Mouse (Mus musculus) liver, embryonic 14.5 days (tissue): ENCODE data around the gene Kif5c.

Source experiments
- CTCF ChIP-seq: IDR thresholded peaks from 2 replicates; pipeline ENCODE4 v1.5.1; 2016; ENCODE audit warnings: antibody characterized with exemption, low read depth, control low read depth
- EP300 ChIP-seq: IDR thresholded peaks from 2 replicates; pipeline ENCODE4 v1.6.1; 2016; ENCODE audit warnings: antibody characterized with exemption, low read depth

DNA sequence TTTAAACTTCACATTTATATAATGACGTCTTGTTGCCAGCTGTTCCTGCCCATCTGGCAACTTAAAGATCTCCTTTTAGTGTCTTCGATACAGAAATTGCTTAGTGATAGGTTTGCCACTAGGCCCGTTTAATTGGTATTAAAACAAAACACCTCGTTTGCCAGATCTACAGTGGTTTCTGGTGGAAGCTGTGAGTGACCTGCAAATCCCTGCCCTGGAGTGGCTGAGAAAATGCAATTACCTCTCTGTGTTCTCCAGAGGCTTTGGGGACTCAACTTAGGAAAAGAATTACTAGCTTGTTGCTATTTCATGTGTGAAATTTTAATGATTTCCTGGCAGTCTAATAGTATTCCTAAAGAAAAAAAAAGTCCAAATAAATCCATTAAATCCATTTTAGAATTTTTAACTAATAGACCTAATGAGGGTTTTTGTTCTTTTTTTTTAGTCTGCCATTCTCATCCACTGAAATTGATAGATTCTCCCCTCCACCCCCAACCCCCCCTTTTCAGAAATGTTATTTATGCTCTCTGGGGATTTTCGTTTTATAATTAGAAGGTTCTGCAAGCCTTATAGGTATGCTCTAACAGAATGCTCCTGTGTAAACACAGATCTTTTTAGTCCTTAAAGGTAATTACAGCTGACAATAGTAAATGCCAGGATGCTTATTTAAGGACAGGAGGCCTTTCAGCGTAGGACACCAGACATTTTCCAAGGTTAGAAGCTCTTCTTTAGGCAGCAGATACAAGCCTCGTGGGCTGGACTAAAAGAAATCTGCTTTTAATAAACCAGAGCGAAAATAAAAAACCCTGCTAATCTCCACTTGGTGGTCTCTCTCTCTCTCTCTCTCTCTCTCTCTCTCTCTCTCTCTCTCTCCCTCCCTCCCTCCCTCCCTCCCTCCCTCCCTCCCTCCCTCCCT, 100.1 kb downstream of the Kif5c start:
- TF ChIP-seq CTCF (no peak), EP300 (no peak)
